Mouse (Mus musculus): ENCODE measurements around the gene Arhgap10. TPM values are rescaled to one million over a fixed set of nuclear protein-coding genes. Genes with fewer than 3 reads are reported as not detected.

Gene Arhgap10
- polyA plus RNA-seq, 1 experiment: 7.2 TPM

DNA sequence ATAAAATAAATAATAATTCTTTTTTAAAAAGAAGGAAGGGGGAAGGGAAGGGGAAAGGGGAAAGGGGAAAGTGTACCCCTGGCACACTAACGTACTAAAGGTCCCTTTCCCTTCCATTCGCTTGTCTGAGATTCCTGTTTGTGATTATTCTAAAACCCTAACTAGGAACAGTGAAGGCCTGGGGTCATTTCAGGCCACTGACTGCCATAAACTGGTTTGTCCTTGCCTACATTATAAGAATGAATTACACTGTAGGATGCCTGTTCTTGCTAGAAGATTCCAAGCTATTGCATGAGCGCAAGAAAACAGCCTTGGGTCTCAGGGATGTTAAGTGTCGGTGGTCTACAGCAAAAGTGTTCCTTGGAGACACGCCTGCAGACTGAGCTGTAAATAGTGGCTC lies 263.3 kb downstream of the Arhgap10 start:
- H3K4me1 ChIP-seq (ENCODE audit: control insufficient read depth, insufficient read depth, low read length): no peaks in the 10 kb centered on the region
- no peak overlapping the region for H3K27ac ChIP-seq (ENCODE audit: control insufficient read depth, insufficient read depth, low read depth, low read length)
- H3K4me3 ChIP-seq (ENCODE audit: control insufficient read depth, low read depth, low read length): no peak overlapping the region
- no peaks in the 10 kb centered on the region for H3K36me3 ChIP-seq (ENCODE audit: control insufficient read depth, insufficient read depth, low read length)
- TF ChIP-seq POLR2A (IDR thresholded peaks at IDR 0.05; ENCODE audit: control insufficient read depth, low read depth, low read length): no peak
- TF ChIP-seq CTCF (IDR thresholded peaks at IDR 0.05; ENCODE audit: control insufficient read depth, insufficient read depth, insufficient replicate concordance, low read depth, low read length): no peak
- no peaks in the 10 kb centered on the region for H3K27me3 ChIP-seq (ENCODE audit: control insufficient read depth, insufficient read depth, low read length)

DNA sequence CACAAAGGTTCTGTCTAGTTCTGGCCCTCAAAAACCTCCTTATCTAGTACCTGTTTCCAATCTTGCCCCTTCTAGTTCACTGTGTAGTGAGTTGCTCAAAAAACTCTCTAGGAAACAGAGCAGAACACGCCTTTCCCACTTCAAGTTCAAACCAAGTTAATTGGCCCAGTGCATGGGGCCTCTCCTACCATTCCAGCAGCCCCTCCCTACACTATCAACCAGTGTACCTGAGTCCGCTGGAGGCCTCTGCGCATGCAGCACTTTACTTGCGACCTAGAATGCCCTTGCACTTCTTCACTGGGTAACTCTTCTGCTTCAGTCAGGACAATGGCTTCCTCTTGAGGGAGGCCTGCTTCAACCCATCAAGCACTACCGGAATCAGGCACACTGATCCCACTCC lies 266.6 kb downstream of the Arhgap10 start:
- no peak for TF ChIP-seq CTCF (IDR thresholded peaks at IDR 0.05; ENCODE audit: control insufficient read depth, insufficient read depth, insufficient replicate concordance, low read depth, low read length)
- no peak for TF ChIP-seq POLR2A (IDR thresholded peaks at IDR 0.05; ENCODE audit: control insufficient read depth, low read depth, low read length)
- H3K4me3 ChIP-seq (ENCODE audit: control insufficient read depth, low read depth, low read length): no peak overlapping the region
- H3K36me3 ChIP-seq (ENCODE audit: control insufficient read depth, insufficient read depth, low read length): no peaks in the 10 kb centered on the region
- H3K27me3 ChIP-seq (ENCODE audit: control insufficient read depth, insufficient read depth, low read length): no peaks in the 10 kb centered on the region
- H3K4me1 ChIP-seq (ENCODE audit: control insufficient read depth, insufficient read depth, low read length): 0 out of 2 replicates have a peak, but pooled peaks cover 3% of the 10 kb centered on the region
- H3K27ac ChIP-seq (ENCODE audit: control insufficient read depth, insufficient read depth, low read depth, low read length): no peak overlapping the region

DNA sequence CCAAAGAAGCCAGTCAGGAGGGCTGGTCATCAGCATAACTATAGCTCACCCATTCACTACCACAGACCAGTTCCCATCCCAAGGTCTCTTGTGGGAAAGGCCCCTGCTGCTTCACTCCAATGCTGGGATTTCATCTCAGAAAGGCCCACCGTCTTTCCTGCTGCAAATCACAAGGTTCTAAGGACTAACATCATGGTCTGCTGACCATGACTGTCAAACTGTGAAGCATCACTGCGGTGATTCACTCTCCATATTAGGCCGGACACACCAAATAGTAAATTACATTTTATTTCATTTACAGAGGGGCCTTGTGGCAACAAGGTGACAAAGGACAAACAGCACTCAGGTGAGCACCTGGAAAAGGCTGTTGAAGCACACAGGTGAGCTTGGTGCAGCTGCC lies 267.7 kb downstream of the Arhgap10 start:
- Histone ChIP-seq H3K27me3 (ENCODE audit: control insufficient read depth, insufficient read depth, low read length) (no peaks in the 10 kb centered on the region), H3K36me3 (ENCODE audit: control insufficient read depth, insufficient read depth, low read length) (no peaks in the 10 kb centered on the region), H3K4me3 (ENCODE audit: control insufficient read depth, low read depth, low read length) (no peak overlapping the region), H3K27ac (ENCODE audit: control insufficient read depth, insufficient read depth, low read depth, low read length) (no peak overlapping the region), H3K4me1 (ENCODE audit: control insufficient read depth, insufficient read depth, low read length) (0 out of 2 replicates have a peak, but pooled peaks cover 3% of the 10 kb centered on the region)
- TF ChIP-seq POLR2A (IDR thresholded peaks at IDR 0.05; ENCODE audit: control insufficient read depth, low read depth, low read length): no peak
- TF ChIP-seq CTCF (IDR thresholded peaks at IDR 0.05; ENCODE audit: control insufficient read depth, insufficient read depth, insufficient replicate concordance, low read depth, low read length): no peak

DNA sequence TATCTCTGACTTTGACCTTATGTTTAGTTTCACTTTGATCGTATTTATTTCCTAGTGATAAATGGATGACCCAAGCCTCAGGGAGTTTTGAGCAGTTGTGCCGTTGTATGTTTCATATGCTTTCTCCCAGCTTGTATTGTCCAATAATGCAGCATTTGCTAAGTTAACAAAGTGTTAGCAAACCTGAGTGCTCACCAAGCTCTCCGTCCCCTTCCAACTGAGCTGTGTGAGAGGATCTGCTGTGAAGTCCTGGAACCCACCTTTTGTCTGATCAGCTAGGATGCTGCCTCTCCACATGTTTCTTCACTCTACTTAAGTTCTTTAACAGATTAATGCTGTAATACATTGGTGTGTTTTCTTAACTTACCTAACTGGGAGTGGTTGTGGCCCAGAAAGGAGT lies 276.4 kb downstream of the Arhgap10 start:
- Histone ChIP-seq H3K27me3 (ENCODE audit: control insufficient read depth, insufficient read depth, low read length) (no peaks in the 10 kb centered on the region), H3K4me3 (ENCODE audit: control insufficient read depth, low read depth, low read length) (no peak overlapping the region), H3K4me1 (ENCODE audit: control insufficient read depth, insufficient read depth, low read length) (no peaks in the 10 kb centered on the region), H3K36me3 (ENCODE audit: control insufficient read depth, insufficient read depth, low read length) (no peaks in the 10 kb centered on the region), H3K27ac (ENCODE audit: control insufficient read depth, insufficient read depth, low read depth, low read length) (no peak overlapping the region)
- no peak for TF ChIP-seq POLR2A (IDR thresholded peaks at IDR 0.05; ENCODE audit: control insufficient read depth, low read depth, low read length)
- TF ChIP-seq CTCF (IDR thresholded peaks at IDR 0.05; ENCODE audit: control insufficient read depth, insufficient read depth, insufficient replicate concordance, low read depth, low read length): no peak

DNA sequence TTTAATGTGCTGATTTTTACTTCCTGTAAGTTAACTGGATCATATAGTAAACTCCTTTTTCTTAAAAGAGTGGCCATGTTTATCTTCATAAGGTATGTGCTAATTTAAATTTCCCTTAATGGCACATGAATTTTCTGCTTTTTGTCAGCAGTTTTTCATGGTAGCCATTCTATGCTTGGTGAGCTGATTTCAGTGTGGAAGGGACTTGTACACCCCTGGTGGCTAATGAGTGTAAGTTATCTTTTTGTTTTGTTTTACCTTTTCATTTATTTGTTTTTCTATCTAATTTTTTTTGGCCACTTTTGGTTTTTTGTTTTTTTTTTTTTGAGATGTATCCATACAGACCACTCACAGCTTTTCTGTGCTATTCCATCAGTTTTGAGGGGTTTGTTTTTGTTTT lies 278.3 kb downstream of the Arhgap10 start:
- no peaks in the 10 kb centered on the region for H3K36me3 ChIP-seq (ENCODE audit: control insufficient read depth, insufficient read depth, low read length)
- TF ChIP-seq CTCF (IDR thresholded peaks at IDR 0.05; ENCODE audit: control insufficient read depth, insufficient read depth, insufficient replicate concordance, low read depth, low read length): no peak
- no peak for TF ChIP-seq POLR2A (IDR thresholded peaks at IDR 0.05; ENCODE audit: control insufficient read depth, low read depth, low read length)
- H3K4me1 ChIP-seq (ENCODE audit: control insufficient read depth, insufficient read depth, low read length): no peaks in the 10 kb centered on the region
- no peak overlapping the region for H3K27ac ChIP-seq (ENCODE audit: control insufficient read depth, insufficient read depth, low read depth, low read length)
- no peak overlapping the region for H3K4me3 ChIP-seq (ENCODE audit: control insufficient read depth, low read depth, low read length)
- no peaks in the 10 kb centered on the region for H3K27me3 ChIP-seq (ENCODE audit: control insufficient read depth, insufficient read depth, low read length)

DNA sequence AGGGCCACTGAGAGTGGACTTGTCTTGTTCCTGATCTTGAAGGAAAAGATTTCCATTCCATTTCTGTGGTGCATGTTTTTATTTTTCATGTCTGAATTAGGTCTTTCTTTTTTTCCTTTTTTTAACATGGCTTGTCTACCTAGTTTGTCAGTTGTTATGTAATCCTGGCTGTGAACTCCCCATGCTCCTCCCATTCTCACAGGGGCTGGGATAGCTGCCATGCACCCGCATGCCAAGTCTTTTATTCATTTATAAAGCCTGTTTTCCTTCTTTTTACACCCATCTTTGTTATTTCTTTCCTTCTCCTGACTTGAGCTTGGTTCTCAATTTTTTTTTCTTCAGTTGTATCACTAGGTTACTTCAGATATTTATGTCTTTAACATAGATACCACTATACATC lies 281.1 kb downstream of the Arhgap10 start:
- H3K36me3 ChIP-seq (ENCODE audit: control insufficient read depth, insufficient read depth, low read length): no peaks in the 10 kb centered on the region
- no peak overlapping the region for H3K4me3 ChIP-seq (ENCODE audit: control insufficient read depth, low read depth, low read length)
- H3K27ac ChIP-seq (ENCODE audit: control insufficient read depth, insufficient read depth, low read depth, low read length): no peak overlapping the region
- TF ChIP-seq CTCF (IDR thresholded peaks at IDR 0.05; ENCODE audit: control insufficient read depth, insufficient read depth, insufficient replicate concordance, low read depth, low read length): no peak
- H3K27me3 ChIP-seq (ENCODE audit: control insufficient read depth, insufficient read depth, low read length): no peaks in the 10 kb centered on the region
- H3K4me1 ChIP-seq (ENCODE audit: control insufficient read depth, insufficient read depth, low read length): no peaks in the 10 kb centered on the region

DNA sequence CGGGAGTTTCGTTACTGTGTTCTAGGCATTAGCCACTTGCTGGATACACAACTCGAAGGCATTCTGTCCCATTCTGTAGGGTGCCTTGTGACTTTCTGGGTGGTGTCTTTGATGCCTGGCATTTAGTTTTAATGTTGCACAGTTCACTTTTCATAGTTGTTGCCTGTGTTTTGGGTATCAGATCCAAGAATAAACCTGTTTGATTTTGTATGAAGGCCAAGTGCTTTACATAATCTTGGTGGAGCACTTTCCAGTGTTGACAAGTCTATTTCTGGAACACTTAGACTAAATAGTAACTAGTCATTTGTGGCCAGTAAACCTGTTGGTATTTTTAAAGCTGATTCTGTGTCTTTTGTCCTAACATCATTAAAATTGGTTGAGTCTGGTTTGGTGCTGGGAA lies 285.3 kb downstream of the Arhgap10 start:
- H3K27ac ChIP-seq (ENCODE audit: control insufficient read depth, insufficient read depth, low read depth, low read length): no peak overlapping the region
- H3K4me3 ChIP-seq (ENCODE audit: control insufficient read depth, low read depth, low read length): no peak overlapping the region

DNA sequence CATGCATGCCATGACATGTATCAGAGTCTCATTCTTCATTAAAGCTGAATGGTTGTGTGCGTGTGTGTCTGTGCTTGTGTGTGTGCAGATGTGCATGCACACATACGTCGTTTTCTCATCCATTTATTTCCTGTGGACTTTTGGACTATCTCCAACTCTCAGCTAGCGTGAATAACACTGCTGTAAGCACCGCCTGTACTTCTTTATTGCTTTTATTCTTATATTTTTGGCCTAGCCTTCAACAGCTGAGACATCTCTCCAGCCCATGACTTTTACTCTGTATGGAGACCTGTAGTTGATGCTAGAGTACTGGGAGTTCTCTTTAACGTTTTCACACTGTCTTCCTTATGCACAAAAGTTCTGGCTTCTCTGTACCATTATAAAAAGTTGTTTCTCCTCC lies 285.9 kb downstream of the Arhgap10 start:
- H3K27me3 ChIP-seq (ENCODE audit: control insufficient read depth, insufficient read depth, low read length): no peaks in the 10 kb centered on the region
- no peaks in the 10 kb centered on the region for H3K4me1 ChIP-seq (ENCODE audit: control insufficient read depth, insufficient read depth, low read length)
- no peak overlapping the region for H3K27ac ChIP-seq (ENCODE audit: control insufficient read depth, insufficient read depth, low read depth, low read length)
- TF ChIP-seq CTCF (IDR thresholded peaks at IDR 0.05; ENCODE audit: control insufficient read depth, insufficient read depth, insufficient replicate concordance, low read depth, low read length) (no peak), POLR2A (IDR thresholded peaks at IDR 0.05; ENCODE audit: control insufficient read depth, low read depth, low read length) (no peak)
- H3K36me3 ChIP-seq (ENCODE audit: control insufficient read depth, insufficient read depth, low read length): no peaks in the 10 kb centered on the region
- H3K4me3 ChIP-seq (ENCODE audit: control insufficient read depth, low read depth, low read length): no peak overlapping the region

More for the DNA sequence above, 285.3 kb downstream of the Arhgap10 start:
- no peaks in the 10 kb centered on the region for H3K27me3 ChIP-seq (ENCODE audit: control insufficient read depth, insufficient read depth, low read length)
- no peak for TF ChIP-seq POLR2A (IDR thresholded peaks at IDR 0.05; ENCODE audit: control insufficient read depth, low read depth, low read length)
- TF ChIP-seq CTCF (IDR thresholded peaks at IDR 0.05; ENCODE audit: control insufficient read depth, insufficient read depth, insufficient replicate concordance, low read depth, low read length): no peak
- no peaks in the 10 kb centered on the region for H3K36me3 ChIP-seq (ENCODE audit: control insufficient read depth, insufficient read depth, low read length)
- no peaks in the 10 kb centered on the region for H3K4me1 ChIP-seq (ENCODE audit: control insufficient read depth, insufficient read depth, low read length)
